Mouse (Mus musculus) heart, postnatal 10 days (tissue): ENCODE data around the gene Shld2. TPM values are rescaled to one million over a fixed set of nuclear protein-coding genes. Genes with fewer than 3 reads are reported as not detected.
A peak's percentile ranks its signal among the peaks of the same experiment; 100 is the strongest.
"Not testable (repeated sequence)": the region's sequence is repeated elsewhere in the genome, so short reads cannot be mapped to it uniquely, and the experiment has no call there.

Experiments used
- DNase-seq, 2 experiments: peaks; one replicate each; pipeline ENCODE4 v3.0.0; 2021
- intact Hi-C: fragments of 180-260 bp; cut with DNase I; formaldehyde crosslinking; loops from one replicate; pipeline ENCODE4 v1.15.1; 2025
- total RNA-seq, 2 experiments: library from RNA; stranded (reverse); gene quantifications; 2 replicates each; pipeline ENCODE4 v1.2.3; 2021

The Shld2 gene
- total RNA-seq, 2 experiments from 2014 or later: 7.4 to 7.7 TPM

DNA sequence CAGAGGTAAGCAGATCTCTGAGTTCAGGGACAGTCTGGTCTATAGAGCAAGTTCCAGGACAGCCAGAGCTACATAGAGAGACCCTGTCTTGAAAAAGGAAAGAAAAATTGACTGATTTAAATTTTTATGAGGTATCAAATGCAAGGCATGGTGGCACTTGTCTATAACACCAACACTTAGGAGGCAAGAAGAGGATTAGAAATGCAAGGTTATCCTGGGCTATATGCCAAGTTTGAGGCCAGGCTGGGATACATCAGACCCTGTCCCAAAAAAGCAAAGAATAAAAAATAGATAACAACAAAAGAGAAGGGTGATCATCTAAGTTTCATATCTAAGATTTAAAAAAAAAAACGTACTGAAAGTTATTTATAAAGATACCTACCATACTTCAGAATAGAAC, 20.1 kb downstream of the Shld2 start:
- intact Hi-C loops: no loop called here
- no peak for DNase-seq

DNA sequence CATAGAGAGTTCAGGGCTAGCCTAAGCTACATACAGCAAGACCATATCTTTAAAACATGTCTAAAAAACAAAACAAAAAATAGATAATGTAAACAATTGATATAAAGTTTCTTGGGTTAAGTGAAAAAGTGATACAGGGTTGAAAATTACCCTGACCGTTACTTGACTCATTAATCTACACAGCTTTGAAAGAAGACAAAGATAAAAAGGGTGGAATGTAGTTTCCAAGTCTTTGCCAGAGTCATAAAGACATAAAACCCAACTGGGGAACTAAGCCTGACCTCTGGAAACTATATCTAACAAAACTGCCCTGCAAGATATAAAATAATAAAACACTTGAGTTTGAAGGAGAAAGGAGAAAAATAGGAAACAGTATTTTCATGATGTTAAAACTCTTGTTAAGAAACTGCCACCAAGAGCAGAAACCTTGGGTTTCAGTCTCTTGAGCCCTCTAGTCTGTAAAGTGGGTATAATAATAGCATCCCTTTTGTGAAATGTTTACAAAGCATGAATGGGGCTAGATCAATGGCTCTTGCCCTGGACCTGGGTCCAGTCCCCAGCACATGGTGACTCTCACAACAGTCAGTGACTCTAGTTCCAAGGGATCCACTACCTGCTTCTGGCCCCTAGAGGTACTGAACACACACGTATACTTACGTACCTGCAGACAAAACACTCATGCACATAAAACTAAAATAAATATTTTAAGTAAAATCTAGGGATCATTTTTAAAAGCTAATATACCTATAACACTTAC, 20.9 kb downstream of the Shld2 start:
- no peak for DNase-seq
- intact Hi-C loops: no loop called here

DNA sequence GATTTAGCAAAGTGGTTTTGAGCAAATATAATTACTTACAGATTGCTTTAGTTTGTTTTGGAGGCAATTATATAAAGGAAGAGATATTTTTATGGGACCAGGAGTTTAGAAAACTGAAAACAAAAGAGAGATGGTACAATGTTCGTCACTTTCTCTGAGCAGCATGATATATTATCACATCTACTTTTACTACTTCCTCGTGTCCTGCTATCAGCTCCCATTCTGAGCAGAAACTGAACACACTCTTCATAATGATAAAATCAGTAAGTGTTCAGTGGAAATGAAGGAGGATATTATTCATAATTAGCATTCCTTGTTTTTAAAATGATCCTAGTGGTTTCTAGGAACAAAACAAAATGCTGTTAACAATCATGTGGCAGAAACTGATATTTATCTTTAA, 21.9 kb downstream of the Shld2 start:
- intact Hi-C loops: no loop called here
- no peak for DNase-seq

DNA sequence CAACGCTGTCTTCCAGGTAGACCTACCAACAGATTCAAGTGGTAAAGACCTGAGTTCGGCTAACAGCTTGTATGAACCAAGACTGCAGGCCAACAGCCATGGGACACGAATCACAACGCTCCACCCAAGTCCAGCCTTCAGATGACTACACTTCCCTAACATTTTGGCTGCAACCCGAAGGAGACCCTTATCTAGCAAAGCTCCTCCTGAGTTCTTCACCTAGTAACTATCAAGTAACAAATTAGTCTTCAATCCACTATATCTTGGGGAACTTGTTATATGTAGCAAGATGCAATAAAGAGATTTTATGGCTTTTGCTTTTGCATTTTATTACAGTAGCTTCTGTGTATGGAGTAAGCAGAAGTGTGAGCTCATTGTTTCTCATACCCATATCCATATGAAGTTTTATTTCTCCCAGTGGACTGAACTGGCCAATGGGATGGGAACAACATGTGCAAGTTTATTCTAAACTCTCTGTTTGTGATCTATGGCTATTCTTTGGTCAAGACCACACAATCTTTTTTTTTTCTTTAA, 28.5 kb downstream of the Shld2 start:
- intact Hi-C loops: no loop called here
- no peak for DNase-seq

DNA sequence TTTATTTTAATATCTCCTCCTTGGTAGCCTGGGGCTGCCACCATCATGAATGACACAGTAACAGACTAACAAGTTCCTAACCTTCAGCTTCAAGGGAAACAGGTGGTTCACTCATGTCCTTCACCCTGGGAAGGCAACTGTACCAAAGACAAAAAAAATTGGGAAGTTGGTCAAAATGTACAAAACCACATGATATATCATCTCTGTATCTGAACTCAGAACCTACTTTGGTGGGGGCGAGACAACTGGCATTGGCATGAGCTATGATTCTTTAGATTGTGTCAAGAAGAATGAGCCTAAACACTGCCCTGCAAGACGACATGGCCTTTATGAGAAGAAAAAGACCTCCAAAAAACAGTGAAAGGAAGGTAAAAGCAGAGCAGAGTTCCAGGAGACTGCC, 29.5 kb downstream of the Shld2 start:
- no peak for DNase-seq
- intact Hi-C loops: no loop called here

DNA sequence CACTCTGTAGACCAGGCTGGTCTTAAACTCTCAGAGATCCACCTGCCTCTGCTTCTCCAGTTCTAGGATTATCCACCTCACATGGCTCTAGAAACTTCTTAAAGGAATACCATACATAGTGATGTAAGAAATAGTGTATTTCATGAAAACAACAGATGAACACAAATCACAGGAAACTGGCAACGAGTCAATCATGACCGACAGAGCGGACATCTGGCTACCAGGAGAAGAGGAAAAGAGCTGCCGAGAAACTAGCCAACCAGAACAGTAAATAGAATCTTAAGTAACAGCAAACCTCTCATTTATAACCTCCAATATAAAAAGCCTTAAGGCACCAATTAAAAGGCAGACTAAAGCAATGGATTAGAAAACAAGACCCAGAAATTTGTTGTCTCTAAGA, 30.6 kb downstream of the Shld2 start:
- intact Hi-C loops: loop anchor here (10.0 kb wide), 1 partner anchor 275 kb away; no protein-coding TSS in a partner anchor

DNA sequence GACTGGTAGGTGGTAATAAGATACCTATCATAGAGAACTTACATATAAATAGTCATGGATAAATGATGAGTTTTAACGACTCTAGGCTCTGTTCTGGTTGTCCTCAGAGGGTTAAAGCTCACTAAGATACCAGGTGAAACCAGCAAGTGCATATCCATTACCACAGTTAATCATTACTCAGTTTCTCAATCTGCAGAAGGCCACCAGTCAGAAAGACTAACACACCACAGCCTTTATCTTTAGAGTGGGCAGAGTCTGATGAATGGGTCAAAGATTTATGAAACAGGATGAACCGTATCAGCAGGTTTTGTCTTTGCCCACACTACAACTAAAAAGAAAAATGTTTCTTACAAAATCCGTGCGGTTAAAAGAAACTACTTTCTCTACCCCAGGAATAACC, 35.1 kb downstream of the Shld2 start:
- no peak for DNase-seq
- intact Hi-C loops: loop anchor here (10.0 kb wide), 1 partner anchor 280 kb away; no protein-coding TSS in a partner anchor

More for the DNA sequence above, 30.6 kb downstream of the Shld2 start:
- DNase-seq: no peak

DNA sequence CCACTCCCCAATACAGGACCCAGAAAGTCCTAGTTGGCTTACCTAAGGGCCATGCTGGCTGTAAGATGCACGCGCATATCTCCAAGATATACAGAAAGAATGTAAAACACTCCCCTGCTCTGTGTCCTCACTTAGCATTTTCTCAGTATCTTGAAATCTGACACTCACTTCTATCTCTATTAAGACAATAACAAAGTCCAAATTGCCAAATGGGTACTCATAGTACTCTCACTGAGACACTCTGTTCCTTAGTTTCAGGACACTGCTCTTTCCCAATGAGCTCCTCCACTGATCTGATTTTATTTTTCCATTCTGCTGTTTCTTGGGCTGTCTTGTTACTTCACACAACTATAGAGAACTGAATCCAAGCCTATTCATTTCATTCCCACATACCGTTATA, 36.2 kb downstream of the Shld2 start:
- DNase-seq: no peak
- intact Hi-C loops: loop anchor here (5.0 to 10.0 kb wide), 2 partner anchors 38 to 281 kb away; partner anchors contain the start of genes Glud1 and Shld2

DNA sequence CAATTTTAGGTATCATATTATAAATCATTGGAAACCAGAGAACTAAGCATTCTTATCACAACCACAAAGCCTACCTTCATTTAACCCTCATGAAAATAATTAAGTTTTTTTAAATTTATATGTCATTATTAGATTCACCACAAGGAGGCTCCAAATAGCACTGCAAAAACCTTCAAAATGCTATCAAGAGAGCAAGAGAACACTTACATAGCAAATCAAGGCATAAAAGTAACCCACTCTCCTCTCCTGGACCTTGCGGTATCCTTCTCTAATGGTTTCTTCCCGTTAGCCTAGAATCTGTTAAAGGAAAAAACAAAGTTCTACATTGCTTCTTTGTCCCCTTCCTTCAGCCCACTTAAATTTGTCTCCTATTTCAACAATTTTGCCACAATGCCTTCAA, 37.0 kb downstream of the Shld2 start:
- DNase-seq: peak in 1 of 2 experiments; percentile 6
- intact Hi-C loops: loop anchor here (1.0 to 10.0 kb wide), 4 partner anchors 39 to 282 kb away; partner anchors contain the start of genes Glud1 and Shld2

DNA sequence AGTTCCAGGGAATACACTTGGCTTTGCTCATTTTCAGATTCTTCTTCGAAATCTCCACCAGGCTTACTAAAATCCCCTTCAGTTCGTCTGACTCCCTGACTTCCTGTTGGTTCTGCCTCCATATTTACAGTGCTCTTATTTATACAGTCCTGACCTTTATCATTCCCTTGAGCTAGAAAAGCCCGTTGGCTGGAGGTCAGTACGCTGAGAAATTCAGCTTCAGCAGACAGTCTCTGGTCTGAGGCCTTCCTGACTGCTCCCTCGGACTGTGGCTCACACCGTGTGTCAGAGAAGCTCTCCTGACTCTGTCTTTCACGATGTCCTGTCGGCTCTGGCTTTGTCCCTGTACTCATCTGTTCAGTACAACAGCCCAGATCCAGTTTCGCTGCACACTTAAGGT, 42.2 kb downstream of the Shld2 start:
- intact Hi-C loops: no loop called here
- no peak for DNase-seq

DNA sequence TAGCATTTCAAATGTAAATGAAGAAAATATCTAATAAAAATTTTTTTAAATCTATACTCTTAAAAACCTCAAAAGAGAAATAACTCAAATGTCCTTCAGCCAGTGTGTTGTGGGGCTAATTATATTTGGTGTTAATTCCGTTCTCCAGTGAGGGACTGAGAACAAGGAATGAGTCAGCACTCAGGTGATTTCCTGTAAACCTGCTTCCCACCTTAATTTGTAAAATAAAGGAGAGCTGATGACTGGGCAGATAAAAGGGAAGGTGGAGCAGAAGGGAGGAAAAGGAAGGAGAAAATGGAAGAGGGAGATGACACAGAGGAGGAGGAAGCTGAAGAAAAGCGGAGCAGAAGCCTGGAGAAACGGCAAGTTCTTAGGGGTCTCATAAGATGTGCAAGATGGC, 51.8 kb downstream of the Shld2 start:
- DNase-seq, intact Hi-C loops: not testable (repeated sequence)

DNA sequence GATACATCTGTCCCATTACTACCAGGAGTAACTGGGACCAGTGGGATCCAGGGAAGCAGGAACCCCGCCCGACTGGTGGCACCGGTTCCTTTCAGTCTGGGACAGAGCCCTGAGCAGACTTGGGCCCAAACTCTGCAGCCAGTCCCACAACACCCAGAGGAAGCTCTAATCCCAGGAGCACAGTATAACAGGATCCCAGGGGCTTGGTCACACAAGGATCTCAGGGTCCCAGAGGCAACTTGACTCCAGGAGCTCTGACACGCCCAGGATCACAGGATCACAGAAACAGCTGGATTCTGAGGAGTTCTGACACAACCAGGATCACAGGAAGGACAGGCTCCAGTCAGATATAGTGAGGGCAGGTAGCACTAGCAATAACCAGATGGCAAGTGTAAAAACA, 57.0 kb downstream of the Shld2 start:
- intact Hi-C loops: no loop called here
- no peak for DNase-seq

DNA sequence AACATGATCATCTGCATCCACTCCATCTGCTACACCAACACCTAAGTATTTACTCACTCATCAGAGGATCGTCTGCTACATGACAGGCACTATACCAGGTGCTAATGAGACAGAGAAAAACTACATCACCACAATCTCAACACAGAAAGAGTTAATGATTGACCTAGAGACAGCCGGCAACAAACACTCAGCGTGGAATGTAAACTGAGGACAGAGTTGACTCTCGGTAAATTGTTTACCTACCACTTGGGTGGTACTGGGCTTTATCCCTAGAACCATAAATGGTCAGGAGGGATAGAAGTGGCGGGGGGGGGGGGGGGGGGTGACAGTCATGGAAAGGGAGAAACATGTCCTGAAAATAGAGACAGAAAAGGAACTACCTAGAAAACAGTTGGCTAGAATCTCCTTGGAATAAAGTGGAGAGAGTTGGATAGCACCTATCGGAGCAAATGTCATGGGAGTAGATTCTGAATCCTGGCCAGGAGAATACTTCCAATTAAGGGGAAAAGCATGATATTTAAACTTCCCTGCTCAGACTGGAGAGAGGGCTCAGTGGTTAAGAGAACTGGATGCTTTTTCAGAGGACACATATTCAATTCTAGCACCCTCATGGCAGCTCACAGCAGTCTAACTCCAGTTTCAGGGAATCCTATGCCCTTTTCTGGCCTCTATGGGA, 57.7 kb downstream of the Shld2 start:
- DNase-seq: peak in 1 of 2 experiments; percentile 8
- intact Hi-C loops: no loop called here

DNA sequence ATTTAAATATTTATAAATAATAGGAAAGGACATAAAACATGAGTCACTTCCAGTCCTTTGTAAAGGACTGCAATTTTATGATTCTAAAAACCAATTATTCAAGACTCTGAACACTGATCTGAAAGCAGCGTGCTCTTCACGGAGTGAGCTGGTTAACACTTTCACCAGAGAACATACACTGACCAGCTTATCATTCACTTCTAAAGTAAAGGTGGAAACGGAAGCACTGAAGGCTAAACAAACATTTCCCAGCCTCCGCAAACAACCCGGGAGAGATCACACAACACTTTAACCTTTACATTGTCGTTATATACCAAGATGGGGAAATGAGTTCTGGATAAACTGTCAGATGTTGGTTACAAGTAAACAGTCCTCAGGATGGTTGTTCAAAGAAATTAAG, 69.6 kb downstream of the Shld2 start:
- intact Hi-C loops: no loop called here
- DNase-seq: no peak

DNA sequence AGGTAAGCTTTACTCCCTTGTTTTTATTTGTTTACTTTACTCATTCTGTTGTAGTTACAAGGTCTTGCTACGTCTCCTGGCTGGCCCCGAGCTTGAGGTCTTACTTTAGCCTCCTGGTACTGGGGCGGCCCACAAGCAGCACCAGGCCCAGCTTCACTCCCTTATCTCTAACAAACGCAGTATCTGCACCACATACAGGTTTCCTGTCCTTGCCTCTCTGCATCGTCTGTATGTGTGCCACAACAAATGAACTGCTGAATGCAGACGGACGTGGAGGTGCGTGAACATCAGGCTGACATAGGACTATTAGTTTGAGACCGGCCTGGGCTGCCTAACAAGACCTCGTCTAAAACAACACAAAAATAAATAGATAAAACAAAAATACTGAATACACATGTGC, 70.0 kb downstream of the Shld2 start:
- no peak for DNase-seq
- intact Hi-C loops: no loop called here

DNA sequence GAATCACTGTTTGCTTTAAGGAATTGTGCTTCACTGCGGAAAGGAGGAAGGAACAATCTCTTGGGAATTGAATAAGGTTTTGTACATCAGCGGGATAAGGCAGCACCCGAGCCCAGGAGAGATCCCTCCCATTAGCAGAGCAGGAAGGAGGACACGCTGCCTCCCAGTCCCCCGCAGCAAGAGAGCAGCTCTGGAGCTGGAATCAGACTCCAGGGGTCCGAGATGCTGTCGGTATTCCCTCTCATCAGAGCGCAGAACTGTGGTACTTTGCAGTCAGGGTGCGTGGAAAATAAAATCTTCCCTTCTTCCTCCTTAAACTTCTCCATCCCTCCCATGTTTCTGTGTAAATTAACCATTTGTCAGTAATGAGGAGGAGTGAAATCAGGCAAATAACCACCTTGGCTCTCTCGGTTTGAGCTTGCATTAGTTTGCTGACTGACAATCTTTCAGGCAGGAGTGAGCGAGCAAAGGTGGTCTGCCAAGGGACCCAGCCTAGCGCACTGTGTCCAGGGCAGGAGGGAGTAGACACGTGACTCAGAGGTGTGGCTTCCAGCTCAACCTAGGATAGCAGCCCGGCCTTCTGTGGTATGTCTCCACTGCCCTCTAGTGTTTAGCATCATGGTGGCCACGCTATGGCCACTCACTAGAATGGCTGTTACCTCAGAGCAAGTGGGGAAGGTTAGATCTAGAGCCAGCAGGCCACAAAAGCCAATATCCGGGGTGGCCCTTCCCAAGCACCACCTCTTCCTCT, 75.5 kb downstream of the Shld2 start:
- intact Hi-C loops: loop anchor here (2.0 to 10.0 kb wide), 3 partner anchors 128 to 270 kb away; no protein-coding TSS in a partner anchor
- DNase-seq: peak; percentile 72 to 79

DNA sequence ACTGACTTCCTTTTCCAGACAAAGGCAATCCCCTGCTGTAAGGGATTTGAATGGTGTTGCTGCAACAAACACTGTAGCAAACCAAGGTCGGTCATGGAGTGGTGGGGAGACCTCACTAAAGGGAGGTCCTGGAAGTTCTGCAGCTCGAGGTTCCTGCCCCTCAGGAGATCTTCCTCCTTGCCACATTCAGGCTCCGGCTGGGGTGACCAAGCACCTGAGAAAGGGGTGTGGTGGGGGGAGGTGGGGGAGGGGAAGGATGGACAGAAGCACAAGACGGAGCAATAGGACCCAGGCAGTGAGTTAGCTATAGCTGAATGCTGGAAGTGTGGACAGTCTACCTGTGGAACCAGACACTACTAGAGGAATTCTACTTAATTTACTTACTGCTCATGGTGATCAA, 76.4 kb downstream of the Shld2 start:
- DNase-seq: no peak
- intact Hi-C loops: loop anchor here (2.0 to 10.0 kb wide), 3 partner anchors 127 to 269 kb away; no protein-coding TSS in a partner anchor

DNA sequence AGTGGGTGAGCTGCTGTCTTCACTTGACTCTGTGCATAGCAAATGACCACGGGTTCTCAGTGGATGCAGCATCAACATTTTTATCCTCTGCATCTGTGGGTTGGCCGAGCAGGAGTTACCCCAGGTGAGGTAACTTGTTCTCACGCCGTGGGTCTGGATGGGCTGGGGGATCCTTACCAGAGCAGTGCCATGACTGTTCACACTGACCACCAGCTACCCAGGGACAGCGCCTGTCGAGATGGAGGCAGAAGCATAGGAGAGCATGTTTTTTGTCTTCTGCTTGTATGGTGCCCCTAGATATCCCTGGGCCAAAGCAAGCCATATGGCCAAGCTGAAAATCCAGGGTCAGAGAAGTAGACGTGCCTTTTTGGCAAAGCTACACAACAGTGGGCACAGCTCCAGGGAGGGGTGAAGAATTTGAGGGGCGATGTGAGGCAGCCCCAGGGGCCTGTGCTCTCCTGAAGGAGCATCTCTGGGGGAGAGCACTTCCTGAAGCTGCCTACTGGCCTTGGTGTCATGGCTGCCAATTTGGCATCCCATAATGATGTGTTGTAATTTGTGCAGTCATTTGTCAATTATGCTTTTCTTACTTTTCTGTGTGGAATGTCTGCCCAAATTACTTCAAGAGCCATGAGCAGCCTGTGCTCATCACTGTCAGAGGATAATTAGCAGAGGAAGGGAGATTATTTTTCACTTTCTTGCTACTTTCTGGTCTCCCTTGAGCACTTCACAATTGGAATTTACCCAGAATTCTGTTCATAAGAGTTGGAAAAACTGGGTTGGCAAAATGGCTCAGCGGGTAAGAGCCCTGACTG, 77.2 kb downstream of the Shld2 start:
- intact Hi-C loops: loop anchor here (10.0 kb wide), 1 partner anchor 268 kb away; no protein-coding TSS in a partner anchor
- no peak for DNase-seq

DNA sequence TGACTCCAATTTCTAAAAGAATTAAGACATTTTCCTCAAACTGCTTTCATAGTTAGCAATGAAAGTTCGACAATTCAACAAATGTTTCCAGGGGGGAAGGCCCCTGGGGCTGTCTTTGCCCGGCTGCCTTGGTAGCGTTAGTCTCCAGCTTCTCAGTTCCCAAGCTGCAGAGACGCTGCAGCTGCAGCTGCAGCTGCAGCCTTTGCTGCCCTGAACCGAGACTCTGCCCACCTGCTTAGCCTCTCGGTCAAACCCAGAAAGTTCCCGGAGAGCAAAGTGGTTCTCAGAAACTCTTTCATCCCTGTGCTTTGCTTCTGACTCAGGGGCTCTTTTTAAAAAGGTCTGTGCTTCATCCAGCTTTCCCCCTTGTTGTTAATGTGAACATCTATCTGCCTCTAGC, 78.0 kb downstream of the Shld2 start:
- DNase-seq: no peak
- intact Hi-C loops: loop anchor here (10.0 kb wide), 1 partner anchor 268 kb away; no protein-coding TSS in a partner anchor
